Mouse (Mus musculus) olfactory bulb, adult 2 months (tissue): Measurements from ENCODE around the gene 1700056E22Rik.

Source experiments
- CTCF ChIP-seq: fragments of 200-500 bp; IDR thresholded peaks from 2 replicates; pipeline ENCODE4 v1.5.1; 2012; ENCODE audit warnings: low read depth, mild to moderate bottlenecking, low read length, moderate library complexity; ENCODE audit not compliant: insufficient read depth
- POLR2A ChIP-seq: fragments of 200-500 bp; IDR thresholded peaks from 2 replicates; pipeline ENCODE4 v1.6.1; 2012; ENCODE audit warnings: mild to moderate bottlenecking, low read depth, low read length, moderate library complexity; ENCODE audit not compliant: insufficient read depth

DNA sequence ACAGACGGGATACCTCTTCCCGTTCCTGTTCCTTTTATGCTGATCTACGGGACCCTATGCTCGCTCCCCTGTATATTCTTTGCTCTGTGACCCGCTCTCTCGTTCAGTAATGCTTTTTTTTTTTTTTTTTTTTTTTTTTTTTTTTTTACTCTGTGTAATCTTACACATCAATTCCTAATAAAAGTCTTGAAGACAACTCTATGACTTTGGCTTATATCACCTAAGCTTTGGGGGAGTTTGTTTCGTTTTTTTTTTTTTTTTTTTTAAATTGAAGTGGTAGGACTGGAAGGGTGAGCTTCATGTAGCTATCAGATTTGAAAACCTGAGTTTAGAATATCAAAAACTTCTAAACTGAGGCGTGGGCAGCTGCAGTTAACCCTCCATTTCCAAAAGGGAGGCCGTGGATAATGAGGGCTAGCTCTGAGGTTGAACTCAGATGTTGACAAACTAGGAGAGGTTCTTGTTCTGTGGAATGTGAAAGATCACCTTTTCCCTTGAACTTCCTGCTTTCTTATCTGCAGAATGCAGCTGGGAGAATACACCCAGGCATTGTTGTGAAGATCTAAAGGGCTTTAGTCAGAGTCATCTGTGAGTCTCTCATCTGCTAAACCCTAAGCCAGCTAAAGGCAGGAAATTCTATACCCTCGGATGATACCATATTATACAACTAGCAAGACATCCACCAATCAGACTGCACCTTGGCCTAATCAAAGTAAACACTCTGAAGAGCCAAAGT, 17.9 kb downstream of the 1700056E22Rik start:
- TF ChIP-seq CTCF (no peak), POLR2A (no peak)
